Comparison of ENCODE assay signal across 28 mouse cellular contexts in the genomic region with DNA sequence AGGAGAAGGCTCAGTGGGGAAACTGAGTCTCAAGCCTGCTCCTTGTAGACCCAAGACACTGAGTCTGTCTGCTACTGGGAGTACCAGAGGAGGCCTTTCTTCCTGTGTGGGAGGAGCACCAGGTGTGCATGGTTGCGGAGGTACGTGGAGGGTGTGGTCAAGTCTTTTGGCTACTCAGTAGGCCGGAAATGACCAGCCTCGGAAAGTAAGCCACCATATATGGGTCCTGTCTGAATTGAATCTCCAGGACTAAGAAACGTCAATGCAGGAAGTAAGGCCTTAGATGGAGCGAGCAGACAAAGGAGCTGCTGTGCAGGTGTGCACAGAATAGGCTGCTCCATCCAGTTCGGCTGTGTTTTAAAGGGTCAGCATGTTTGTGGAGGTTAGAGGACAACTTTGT. TPM values are rescaled to one million over a fixed set of nuclear protein-coding genes. Genes with fewer than 3 reads are reported as not detected.
DNase-seq lines count a peak whose midpoint lies in the region; ATAC-seq and TF ChIP-seq lines count a peak whose summit lies in the region.
"Had no signal": no experiment of that assay in that cellular context is flagged by ENCODE, and none has a peak within 500 bp of the region (broad histone marks: within the 10 kb centered on the region; RNA-seq: fewer than 3 reads in every experiment).

No protein-coding gene starts in this region.

- no peaks in the 10 kb centered on the region for H3K36me3 ChIP-seq in heart, embryonic 10.5 days
- H3K36me3 ChIP-seq in lung, embryonic 14.5 days (ENCODE audit: insufficient read depth), result no peaks in the 10 kb centered on the region
- H3K36me3 ChIP-seq in stomach, embryonic 16.5 days (ENCODE audit: control insufficient read depth, insufficient read depth, low read length), result no peaks in the 10 kb centered on the region
- H3K36me3 ChIP-seq: heart, embryonic 12.5 days; liver, embryonic 15.5 days; midbrain, embryonic 12.5 days; neural tube, embryonic 15.5 days had no signal

- no peak for DNase-seq in heart, embryonic 10.5 days (ENCODE audit: low spot score)
- DNase-seq in heart, postnatal 4 days, result no peak
- no peak for DNase-seq in lung, embryonic 14.5 days
- no peak for DNase-seq in lung, postnatal 14 days
- DNase-seq in R1 (ENCODE audit: low read depth, low spot score), result peak; percentile 37
- no peak for DNase-seq in cerebellum, postnatal 14 days
- DNase-seq: adrenal gland, postnatal 14 days; cerebellum, adult 11 months; cerebellum, adult 9-11 months; gastrocnemius, adult 2 months; gastrocnemius, postnatal 36 days; heart, adult 18-20 months; kidney, adult 8-10 months; lung, postnatal 4 days; retina, postnatal 1 day; right cerebral cortex, postnatal 25 days; thymus, adult 2 months had no signal

- H3K4me1 ChIP-seq in heart, embryonic 10.5 days, result peaks cover 47% of the 10 kb centered on the region
- H3K4me1 ChIP-seq in lung, embryonic 14.5 days (ENCODE audit: insufficient read depth), result peaks cover 21% of the 10 kb centered on the region
- H3K4me1 ChIP-seq in stomach, embryonic 16.5 days (ENCODE audit: control insufficient read depth, insufficient read depth, low read length), result peaks cover 50% of the 10 kb centered on the region

- 84% methylated on average over 7 of the region's 7 CpGs for WGBS in heart, embryonic 10.5 days
- 70% methylated on average over 7 of the region's 7 CpGs for WGBS in lung, embryonic 14.5 days
- WGBS in stomach, embryonic 16.5 days, result 70% methylated on average over 7 of the region's 7 CpGs

- no peaks in the 10 kb centered on the region for H3K9me3 ChIP-seq in heart, embryonic 10.5 days
- no peaks in the 10 kb centered on the region for H3K9me3 ChIP-seq in lung, embryonic 14.5 days (ENCODE audit: low read depth, low read length)
- no peaks in the 10 kb centered on the region for H3K9me3 ChIP-seq in stomach, embryonic 16.5 days (replicated peaks; ENCODE audit: control insufficient read depth, low read length)
- H3K9me3 ChIP-seq: heart, embryonic 12.5 days; liver, embryonic 15.5 days; megakaryocyte, embryonic 14.5 days; midbrain, embryonic 12.5 days; neural tube, embryonic 15.5 days had no signal

- H3K27me3 ChIP-seq in heart, embryonic 10.5 days (ENCODE audit: insufficient read depth, poor library complexity, severe bottlenecking), result no peaks in the 10 kb centered on the region
- no peaks in the 10 kb centered on the region for H3K27me3 ChIP-seq in lung, embryonic 14.5 days (ENCODE audit: insufficient read depth, low read length)
- H3K27me3 ChIP-seq in stomach, embryonic 16.5 days (ENCODE audit: control insufficient read depth, insufficient read depth, low read length), result no peaks in the 10 kb centered on the region
- H3K27me3 ChIP-seq: heart, embryonic 12.5 days; Patski had no signal

- H3K9ac ChIP-seq in lung, embryonic 14.5 days, result no peak overlapping the region
- no peak overlapping the region for H3K9ac ChIP-seq in stomach, embryonic 16.5 days (ENCODE audit: low read length)
- H3K9ac ChIP-seq: heart, embryonic 12.5 days; hindbrain, embryonic 14.5 days; liver, embryonic 15.5 days; midbrain, embryonic 12.5 days; neural tube, embryonic 15.5 days had no signal

- 0 out of 2 replicates have a peak overlapping the region, but pooled peaks have one; percentile 6 for H3K27ac ChIP-seq in heart, embryonic 10.5 days
- H3K27ac ChIP-seq in lung, embryonic 14.5 days (ENCODE audit: low read depth), result 0 out of 2 replicates have a peak overlapping the region, but pooled peaks have one; percentile 6
- H3K27ac ChIP-seq in stomach, embryonic 16.5 days (ENCODE audit: low read length), result peak overlapping the region; percentile 58; the same call in 1 of the 2 replicates
- H3K27ac ChIP-seq: gastrocnemius, adult 2 months; hindbrain, embryonic 14.5 days; liver, embryonic 15.5 days; midbrain, embryonic 12.5 days; neural tube, embryonic 15.5 days had no signal

- no peak for ATAC-seq in lung, embryonic 14.5 days (ENCODE audit: insufficient read depth)
- ATAC-seq in stomach, embryonic 16.5 days (ENCODE audit: insufficient read depth, low FRiP score), result no peak
- ATAC-seq: forebrain, embryonic 16.5 days; Patski had no signal

- no peak overlapping the region for H3K4me3 ChIP-seq in heart, embryonic 10.5 days
- no peak overlapping the region for H3K4me3 ChIP-seq in lung, embryonic 14.5 days (ENCODE audit: low read depth, low read length)
- H3K4me3 ChIP-seq in stomach, embryonic 16.5 days (replicated peaks; ENCODE audit: low read length), result no peak overlapping the region
- H3K4me3 ChIP-seq: erythroblast, embryonic 14.5 days; gastrocnemius, adult 2 months; heart, embryonic 12.5 days; liver, embryonic 15.5 days; megakaryocyte, embryonic 14.5 days; midbrain, embryonic 12.5 days; neural tube, embryonic 15.5 days had no signal

- no peak overlapping the region; the same call in 1 of the 2 replicates for H3K4me2 ChIP-seq in lung, embryonic 14.5 days
- H3K4me2 ChIP-seq in stomach, embryonic 16.5 days (ENCODE audit: low read depth, low read length), result peak overlapping the region; percentile 7; the same call in 1 of the 2 replicates
- H3K4me2 ChIP-seq: heart, embryonic 12.5 days; hindbrain, embryonic 14.5 days; liver, embryonic 15.5 days; midbrain, embryonic 12.5 days; neural tube, embryonic 15.5 days had no signal

- no peak for TF ChIP-seq CTCF in lung, embryonic 14.5 days (IDR thresholded peaks at IDR 0.05; ENCODE audit: low read depth)

RNA-seq across cellular contexts. Expression of a gene that starts 3.2 kb away (rescaled TPM):
- polyA plus RNA-seq in heart, embryonic 10.5 days (2016; fragmentation: Nextera tagmentation; extraction: Ambion mirVana), result 65.1 and 67.2 TPM in 2 replicates
- total RNA-seq in heart, postnatal 4 days (2021), result 10 to 100 TPM; 77.6 to 80.1 TPM
- polyA plus RNA-seq in lung, embryonic 14.5 days (2014; fragmentation: Nextera tagmentation; extraction: Ambion mirVana), result 72.4 and 79.9 TPM in 2 replicates
- polyA plus RNA-seq in stomach, embryonic 16.5 days (2015; fragmentation: Nextera tagmentation; extraction: Ambion mirVana), result 79.4 and 89.8 TPM in 2 replicates
- total RNA-seq: MEL had no signal
- polyA plus RNA-seq: erythroblast, embryonic 14.5 days had no signal

Comparison
In these comparisons a context has a peak if more than half of its experiments do, and no peak if none do; other contexts are left out.
1. H3K27ac ChIP-seq: peak in every context shown above with its lines; median percentile 58 in stomach, embryonic 16.5 days; 6 in heart, embryonic 10.5 days; 6 in lung, embryonic 14.5 days.